Mouse (Mus musculus) thymus, postnatal 36 days (tissue): ENCODE measurements at regions not wholly inside any gene's neighbourhood (a gene's known extent, or its start where the extent isn't known, plus 50 kb on each side); places are given as distances from the start of the nearest gene placed in this dataset.
A peak's percentile ranks its signal among the peaks of the same experiment; 100 is the strongest.
"Not testable (repeated sequence)": the region's sequence is repeated elsewhere in the genome, so short reads cannot be mapped to it uniquely, and the experiment has no call there.

ENCODE experiments used
- DNase-seq, 2 experiments: peaks; one replicate each; pipeline ENCODE4 v3.0.0; 2022; ENCODE audit warnings: mixed read lengths in 2 of 2

GRCm38 (mm10) chrX:130525770-130526169 is 776.2 kb downstream of the Diaph2 start:
- no peak for DNase-seq

DNA sequence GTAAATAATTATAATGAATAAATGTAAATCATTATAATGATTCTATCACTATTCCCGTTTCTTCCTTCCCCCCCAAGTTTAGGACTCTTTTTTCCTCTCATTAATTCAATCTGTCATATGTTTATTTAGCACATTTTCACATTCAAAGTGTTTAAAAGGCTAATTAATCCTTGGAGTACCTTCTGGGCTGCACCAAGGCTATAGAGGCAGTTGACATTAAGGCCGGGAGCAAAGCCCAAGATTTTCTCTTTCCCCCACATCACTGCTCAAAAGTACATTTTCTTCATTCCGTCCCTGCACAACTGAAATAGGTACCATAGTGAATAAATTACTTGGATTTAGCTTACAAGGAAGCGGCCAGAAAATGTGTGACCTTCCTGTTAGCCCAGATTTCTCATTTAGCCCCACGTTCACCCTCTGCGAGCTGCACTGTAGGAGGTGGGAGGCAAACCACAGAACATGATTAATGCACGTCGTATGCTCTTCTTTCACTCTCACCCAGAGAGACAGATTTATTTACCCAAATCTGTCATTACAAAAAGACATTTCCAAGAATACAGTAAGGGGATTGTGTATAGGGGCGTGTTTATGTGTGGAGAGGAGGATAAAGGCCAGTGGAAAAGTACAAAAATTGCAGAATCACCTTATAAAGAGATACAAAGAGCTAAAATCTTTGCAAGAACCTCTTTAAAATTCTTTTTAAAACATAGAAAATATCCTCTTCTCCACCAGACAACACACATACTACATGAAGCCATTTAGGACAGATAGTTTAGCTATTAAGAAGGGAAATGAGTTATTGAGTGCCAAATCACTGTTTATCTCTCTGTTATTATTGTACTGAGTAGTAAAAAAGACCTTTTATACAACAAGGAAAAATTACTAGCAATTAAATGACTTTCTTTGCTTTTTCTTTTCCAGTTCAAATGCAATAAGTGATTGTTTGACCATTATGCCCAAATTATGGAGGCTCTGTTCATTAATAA is 783.9 kb downstream of the Diaph2 start:
- DNase-seq: no peak

DNA sequence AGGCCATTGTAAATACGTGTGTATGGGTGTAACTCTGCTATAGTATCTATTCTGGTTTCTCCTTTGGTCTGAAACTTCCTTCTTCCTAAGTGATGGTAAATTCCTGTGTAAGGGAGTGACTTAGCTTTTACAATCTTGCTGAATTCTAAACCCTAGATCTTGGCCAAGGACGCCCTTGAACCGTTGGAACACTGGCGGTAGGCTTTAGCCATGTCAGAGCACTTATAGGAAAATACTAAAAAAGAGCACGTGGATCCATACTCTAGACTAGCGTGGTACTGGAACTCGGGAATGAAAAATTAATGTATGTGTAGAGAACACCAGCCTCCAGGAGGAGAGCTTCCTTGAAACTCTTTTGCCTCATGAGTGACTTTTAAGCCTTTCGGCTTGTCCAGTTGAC is 789.2 kb downstream of the Diaph2 start:
- not testable (repeated sequence) for DNase-seq

- DNase-seq: no peak
Measured at GRCm38 (mm10) chrX:130548001-130548400, 798.5 kb downstream of the Diaph2 start.

- DNase-seq: peak; percentile 40 to 66
Measured at GRCm38 (mm10) chrX:130549275-130549674, 799.7 kb downstream of the Diaph2 start.

DNA sequence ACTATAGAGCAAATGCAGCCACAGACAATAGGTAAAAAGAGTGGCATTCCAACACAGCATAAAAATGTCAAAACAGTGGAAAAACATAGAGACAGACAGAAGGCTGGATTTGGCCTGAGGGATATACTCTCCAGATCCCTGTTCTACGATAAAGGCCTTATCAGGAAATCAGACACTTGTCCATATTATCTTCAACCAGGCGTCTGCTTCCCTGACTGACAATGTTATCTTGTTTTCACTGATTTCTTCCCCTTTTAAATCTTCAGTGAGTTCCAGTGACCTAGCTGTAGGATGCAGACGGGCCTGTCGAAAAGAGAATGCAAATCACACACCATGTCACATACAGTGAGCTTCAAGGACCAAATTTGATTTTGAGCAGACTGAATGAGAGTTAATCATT is 800.4 kb downstream of the Diaph2 start:
- no peak for DNase-seq

- no peak for DNase-seq
Measured at GRCm38 (mm10) chrX:130557251-130557650, 807.7 kb downstream of the Diaph2 start.

DNA sequence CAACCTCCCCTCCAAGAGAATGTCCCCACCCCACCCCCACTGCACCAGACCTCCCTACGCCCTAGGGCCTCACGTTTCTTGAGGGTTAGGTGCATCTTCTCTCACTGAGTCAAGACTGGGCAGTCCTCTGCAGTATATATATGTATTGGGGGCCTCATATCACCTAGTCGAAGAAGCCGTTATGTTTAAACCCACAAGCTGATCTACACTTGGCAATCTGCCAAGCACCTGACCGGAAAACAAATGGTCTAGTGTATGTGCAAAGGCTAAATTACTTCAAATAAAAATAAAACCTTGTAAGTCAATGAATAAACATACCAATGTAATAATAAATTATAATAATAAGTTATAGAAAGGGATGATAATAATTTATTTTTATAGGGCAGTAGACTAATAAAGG is 828.2 kb downstream of the Diaph2 start:
- DNase-seq: no peak

GRCm38 (mm10) chrX:130596631-130597030 is 847.1 kb downstream of the Diaph2 start:
- DNase-seq: no peak

DNA sequence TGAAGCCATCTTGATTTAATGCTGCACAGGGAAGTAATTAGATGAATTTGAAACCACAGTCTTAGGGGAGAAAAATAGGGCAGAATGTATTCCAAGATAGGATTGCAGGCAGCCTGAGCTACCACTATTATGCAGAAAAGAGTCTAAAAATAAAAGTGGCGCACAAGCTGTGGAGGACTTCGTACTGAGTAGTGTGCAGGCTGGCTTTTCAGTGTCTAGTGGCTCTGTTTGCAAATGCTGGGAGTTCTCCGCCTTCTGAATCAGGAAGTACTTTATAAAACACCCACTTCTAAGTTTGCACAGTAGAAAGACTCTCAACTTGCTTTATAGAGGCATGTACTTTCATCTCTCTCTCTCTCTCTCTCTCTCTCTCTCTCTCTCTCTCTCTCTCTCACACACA is 852.4 kb downstream of the Diaph2 start:
- DNase-seq: no peak

DNA sequence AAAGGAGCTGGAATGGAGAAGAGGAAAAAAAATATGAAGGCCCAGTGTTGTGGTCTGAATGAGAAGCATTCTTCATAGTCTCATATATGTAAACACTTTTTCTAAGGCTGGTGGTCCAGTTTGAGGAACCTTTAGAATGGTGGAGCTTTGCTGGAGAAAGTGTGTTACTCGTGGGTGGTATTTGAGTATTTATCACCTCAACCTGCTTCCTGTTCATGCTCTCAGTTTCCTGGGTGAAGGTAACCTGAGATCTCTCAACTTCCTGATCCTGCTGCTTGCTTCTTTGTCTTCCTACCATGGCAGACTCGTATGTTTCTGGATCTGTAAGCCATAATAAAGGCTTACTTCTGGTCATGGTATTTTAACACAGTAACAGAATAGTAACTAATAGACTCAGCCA is 889.0 kb downstream of the Diaph2 start:
- DNase-seq: no peak

DNA sequence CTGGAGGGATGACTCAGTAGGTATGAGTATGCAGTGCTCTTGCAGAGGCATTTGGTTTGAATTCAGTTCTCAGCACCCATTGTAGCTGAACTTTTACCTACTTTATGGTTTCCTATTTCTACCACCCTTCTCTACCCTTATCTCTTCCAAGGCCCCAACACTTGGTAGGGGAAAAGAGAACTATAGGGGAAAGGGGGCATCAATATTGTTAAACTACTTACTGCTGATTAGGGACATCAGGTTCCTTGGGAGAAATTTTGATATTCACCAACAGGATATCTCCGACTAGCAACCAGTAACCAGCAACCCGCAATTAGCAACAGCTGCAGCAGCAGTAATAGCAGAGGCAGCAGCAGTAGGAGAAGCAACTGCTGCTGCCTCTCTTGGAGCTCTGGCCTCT is 906.3 kb downstream of the Diaph2 start:
- no peak for DNase-seq

- DNase-seq: no peak
Measured at GRCm38 (mm10) chrX:130684381-130684780, 934.8 kb downstream of the Diaph2 start.

- no peak for DNase-seq
Measured at GRCm38 (mm10) chrX:130708929-130709328, 959.4 kb downstream of the Diaph2 start.

GRCm38 (mm10) chrX:130744132-130744531 is 994.6 kb downstream of the Diaph2 start:
- not testable (repeated sequence) for DNase-seq
